8 mouse cellular contexts compared by ENCODE assay signal in genomic region chr16:8638131-8638530, GRCm38 (mm10). TPM values are rescaled to one million over a fixed set of nuclear protein-coding genes. Genes with fewer than 3 reads are reported as not detected.
DNase-seq lines count a peak whose midpoint lies in the region; ATAC-seq and TF ChIP-seq lines count a peak whose summit lies in the region.

No protein-coding gene starts in this region.

- ATAC-seq in heart, embryonic 11.5 days (replicated peaks; ENCODE audit: insufficient number of reproducible peaks, low FRiP score, low TSS enrichment): no peak
- ATAC-seq in forebrain, embryonic 13.5 days: no peak
- ATAC-seq in liver, embryonic 14.5 days (ENCODE audit: insufficient read depth): no peak

- H3K9ac ChIP-seq in heart, embryonic 11.5 days (ENCODE audit: low read depth, low read length): peak overlapping the region; percentile 93
- H3K9ac ChIP-seq in CH12.LX (ENCODE audit: insufficient read depth, low read depth): peak overlapping the region; percentile 93
- H3K9ac ChIP-seq in forebrain, embryonic 13.5 days: peak overlapping the region; percentile 84
- peak overlapping the region; percentile 73 for H3K9ac ChIP-seq in liver, embryonic 14.5 days (replicated peaks)

- dilution Hi-C loops in CH12.LX (cut with MboI; ENCODE audit: extremely low pct_ligation_motif_present, extremely low pct_unique_long_range_greater_than_20kb, low sequenced_read_pairs): no loop called here

- DNase-seq in heart, adult 9 months (ENCODE audit: low spot score in 2 of 2): no peak
- peak; percentile 27 for DNase-seq in CH12.LX (ENCODE audit: extremely low read depth)
- DNase-seq in liver, embryonic 14.5 days (ENCODE audit: low read depth in 3 of 3, low spot score in 3 of 3): no peak
- no peak for DNase-seq in ovary, postnatal 10 days (ENCODE audit: low spot score)
- DNase-seq in gastrocnemius, postnatal 10 days: no peak
- no peak for DNase-seq in urinary bladder, adult 2 months (ENCODE audit: low spot score)

- TF ChIP-seq CTCF in CH12.LX (conservative IDR thresholded peaks at IDR 0.05 in 1 of 2, IDR thresholded peaks at IDR 0.05 in 1 of 2; ENCODE audit: low read depth in 2 of 2, low read length in 2 of 2): no peak
- no peak for TF ChIP-seq CTCF in liver, embryonic 14.5 days (IDR thresholded peaks at IDR 0.05; ENCODE audit: low read depth)

- H3K27me3 ChIP-seq in heart, embryonic 11.5 days (ENCODE audit: control insufficient read depth, insufficient read depth, low read length): no peaks in the 10 kb centered on the region
- no peaks in the 10 kb centered on the region for H3K27me3 ChIP-seq in CH12.LX (replicated peaks)
- H3K27me3 ChIP-seq in forebrain, embryonic 13.5 days: no peaks in the 10 kb centered on the region
- no peaks in the 10 kb centered on the region for H3K27me3 ChIP-seq in liver, embryonic 14.5 days (ENCODE audit: control insufficient read depth, insufficient read depth, low read length)

- TF ChIP-seq EP300 in CH12.LX (IDR thresholded peaks at IDR 0.05; ENCODE audit: low read length): no peak
- no peak for TF ChIP-seq EP300 in liver, embryonic 14.5 days (IDR thresholded peaks at IDR 0.05; ENCODE audit: low read depth)

- H3K4me3 ChIP-seq in heart, embryonic 11.5 days (ENCODE audit: low read depth, low read length): peak overlapping the region; percentile 80
- H3K4me3 ChIP-seq in CH12.LX (replicated peaks in 1 of 3; ENCODE audit: low read depth in 2 of 3, low read length in 2 of 3, poor library complexity in 1 of 3): peak overlapping the region; percentile 76 to 85 (median 83)
- H3K4me3 ChIP-seq in forebrain, embryonic 13.5 days: peak overlapping the region; percentile 62
- H3K4me3 ChIP-seq in liver, embryonic 14.5 days (ENCODE audit: insufficient read depth in 1 of 2, low read depth in 2 of 2, low read length in 2 of 2): peak overlapping the region; percentile 78 to 94

- peaks cover 55% of the 10 kb centered on the region for H3K79me2 ChIP-seq in CH12.LX (replicated peaks; ENCODE audit: control insufficient read depth, extremely low read depth, insufficient read depth, poor library complexity, severe bottlenecking)

- H3K4me2 ChIP-seq in heart, embryonic 11.5 days: peak overlapping the region; percentile 81
- peak overlapping the region; percentile 39 for H3K4me2 ChIP-seq in CH12.LX (ENCODE audit: insufficient read depth, low read depth, poor library complexity, severe bottlenecking)
- H3K4me2 ChIP-seq in forebrain, embryonic 13.5 days: peak overlapping the region; percentile 94
- peak overlapping the region; percentile 91 for H3K4me2 ChIP-seq in liver, embryonic 14.5 days (ENCODE audit: low read depth)

- no peak for TF ChIP-seq RAD21 in CH12.LX (IDR thresholded peaks at IDR 0.05; ENCODE audit: low read depth, low read length)

- H3K27ac ChIP-seq in heart, embryonic 11.5 days (ENCODE audit: low read depth, low read length): peak overlapping the region; percentile 86
- peak overlapping the region; percentile 81 for H3K27ac ChIP-seq in CH12.LX (ENCODE audit: insufficient read depth, low read depth)
- H3K27ac ChIP-seq in forebrain, embryonic 13.5 days: no peak overlapping the region; the same call in 1 of the 2 replicates
- peak overlapping the region; percentile 79 for H3K27ac ChIP-seq in liver, embryonic 14.5 days

- peaks cover 18% of the 10 kb centered on the region for H3K4me1 ChIP-seq in heart, embryonic 11.5 days (ENCODE audit: control insufficient read depth, insufficient read depth, low read length)
- H3K4me1 ChIP-seq in CH12.LX (ENCODE audit: control insufficient read depth in 1 of 2, insufficient read depth in 2 of 2): peaks cover 10 to 43% of the 10 kb centered on the region in 2 experiments
- peaks cover 28% of the 10 kb centered on the region for H3K4me1 ChIP-seq in forebrain, embryonic 13.5 days
- H3K4me1 ChIP-seq in liver, embryonic 14.5 days (replicated peaks; ENCODE audit: control insufficient read depth in 2 of 2, insufficient read depth in 2 of 2, low read length in 1 of 2): peaks cover 19 to 23% of the 10 kb centered on the region in 2 experiments

- H3K9me3 ChIP-seq in heart, embryonic 11.5 days (replicated peaks; ENCODE audit: control insufficient read depth, low read length): no peaks in the 10 kb centered on the region
- H3K9me3 ChIP-seq in CH12.LX (replicated peaks; ENCODE audit: low read length): no peaks in the 10 kb centered on the region
- no peaks in the 10 kb centered on the region for H3K9me3 ChIP-seq in forebrain, embryonic 13.5 days (replicated peaks)
- H3K9me3 ChIP-seq in liver, embryonic 14.5 days (ENCODE audit: control insufficient read depth, low read length): no peaks in the 10 kb centered on the region

- H3K36me3 ChIP-seq in heart, embryonic 11.5 days (ENCODE audit: control insufficient read depth, insufficient read depth, low read length): peaks cover 9% of the 10 kb centered on the region
- peaks cover 32 to 69% of the 10 kb centered on the region in 2 experiments for H3K36me3 ChIP-seq in CH12.LX (replicated peaks in 1 of 2; ENCODE audit: control insufficient read depth in 1 of 2, insufficient read depth in 1 of 2, low read length in 1 of 2)
- H3K36me3 ChIP-seq in forebrain, embryonic 13.5 days (ENCODE audit: poor library complexity, severe bottlenecking): peaks cover 31% of the 10 kb centered on the region
- H3K36me3 ChIP-seq in liver, embryonic 14.5 days (replicated peaks; ENCODE audit: control insufficient read depth, insufficient read depth, low read depth): peaks cover 19% of the 10 kb centered on the region

- in situ Hi-C loops in CH12.LX (cut with MboI; ENCODE audit: low pct_ligation_motif_present, low pct_unique_long_range_greater_than_20kb, low sequenced_read_pairs): no loop called here

- no peak for TF ChIP-seq POLR2A in CH12.LX (IDR thresholded peaks at IDR 0.05; ENCODE audit: low read depth, low read length)

- WGBS in heart, embryonic 11.5 days (ENCODE audit: insufficient replicate concordance): 46% methylated on average over 7 of the region's 7 CpGs
- WGBS in forebrain, embryonic 13.5 days: 47% methylated on average over 7 of the region's 7 CpGs
- 10% methylated on average over 7 of the region's 7 CpGs for WGBS in liver, embryonic 14.5 days (ENCODE audit: insufficient replicate concordance)

TF ChIP-seq in CH12.LX, 34 proteins besides CTCF, POLR2A, EP300 and RAD21:
- TF ChIP-seq MAZ (IDR thresholded peaks at IDR 0.05; ENCODE audit: low read depth, low read length): no peak
- TF ChIP-seq MYC (IDR thresholded peaks at IDR 0.05; ENCODE audit: low read depth, low read length): no peak
- no peak for TF ChIP-seq TBP (conservative IDR thresholded peaks at IDR 0.05; ENCODE audit: low read depth, low read length)
- no peak for TF ChIP-seq CHD1 (IDR thresholded peaks at IDR 0.05; ENCODE audit: low read depth, low read length)
- TF ChIP-seq ZC3H11A (IDR thresholded peaks at IDR 0.05; ENCODE audit: low read depth, low read length): no peak
- TF ChIP-seq MAFK (IDR thresholded peaks at IDR 0.05; ENCODE audit: insufficient replicate concordance, low read length): no peak
- TF ChIP-seq NRF1 (IDR thresholded peaks at IDR 0.05; ENCODE audit: low read depth, low read length): no peak
- TF ChIP-seq CHD2 (IDR thresholded peaks at IDR 0.05; ENCODE audit: low read length): 0 out of 2 replicates have a peak, but pooled peaks have one; percentile 3

RNA-seq across cellular contexts. Expression of gene Tmem186, which starts 0.6 kb away (rescaled TPM):
- 10.5 and 16.3 TPM in 2 replicates for polyA plus RNA-seq in heart, embryonic 11.5 days (2014; fragmentation: Nextera tagmentation; extraction: Ambion mirVana)
- total RNA-seq in CH12.LX (2012; rRNA removed) (22.2 and 25.6 TPM in 2 replicates), CH12.LX (2014; rRNA removed) (21.5 and 21.9 TPM in 2 replicates)
- 18.1 and 19.7 TPM in 2 replicates for polyA plus RNA-seq in CH12.LX (2012; ENCODE audit: insufficient read length, low read depth)
- polyA plus RNA-seq in forebrain, embryonic 13.5 days (2015; fragmentation: Nextera tagmentation; extraction: Ambion mirVana): 22.9 and 26.9 TPM in 2 replicates
- polyA plus RNA-seq in liver, embryonic 14.5 days (2012; rRNA removed): 6.2 and 7.9 TPM in 2 replicates
- 6.3 and 6.5 TPM in 2 replicates for polyA plus RNA-seq in liver, embryonic 14.5 days (2014; fragmentation: Nextera tagmentation; extraction: Ambion mirVana)
- 1 to 10 TPM; 8.6 to 9.2 TPM for total RNA-seq in gastrocnemius, postnatal 10 days (2021)
- polyA plus RNA-seq in urinary bladder, adult 2 months (2012; rRNA removed): 12.3 and 13.7 TPM in 2 replicates

RNA-seq across cellular contexts. Expression of gene Pmm2, which starts 0.7 kb away (rescaled TPM):
- polyA plus RNA-seq in heart, embryonic 11.5 days (2014; fragmentation: Nextera tagmentation; extraction: Ambion mirVana): 38.5 and 40.3 TPM in 2 replicates
- total RNA-seq in CH12.LX (2012; rRNA removed) (33.1 and 44.7 TPM in 2 replicates), CH12.LX (2014; rRNA removed) (40.6 and 42.1 TPM in 2 replicates)
- polyA plus RNA-seq in CH12.LX (2012; ENCODE audit: insufficient read length, low read depth): 69.4 and 71.2 TPM in 2 replicates
- 50.8 and 55.3 TPM in 2 replicates for polyA plus RNA-seq in forebrain, embryonic 13.5 days (2015; fragmentation: Nextera tagmentation; extraction: Ambion mirVana)
- polyA plus RNA-seq in liver, embryonic 14.5 days (2012; rRNA removed): 22.1 and 23.0 TPM in 2 replicates
- 25.4 and 25.5 TPM in 2 replicates for polyA plus RNA-seq in liver, embryonic 14.5 days (2014; fragmentation: Nextera tagmentation; extraction: Ambion mirVana)
- 10 to 100 TPM; 29.1 to 30.7 TPM for total RNA-seq in gastrocnemius, postnatal 10 days (2021)
- polyA plus RNA-seq in urinary bladder, adult 2 months (2012; rRNA removed): 51.1 and 52.1 TPM in 2 replicates

RNA-seq across cellular contexts. Expression of gene Carhsp1, which starts 33.8 kb away (rescaled TPM):
- 39.1 and 42.4 TPM in 2 replicates for polyA plus RNA-seq in heart, embryonic 11.5 days (2014; fragmentation: Nextera tagmentation; extraction: Ambion mirVana)
- total RNA-seq in CH12.LX (2012; rRNA removed): 26.0 and 28.4 TPM in 2 replicates
- 27.8 and 29.7 TPM in 2 replicates for total RNA-seq in CH12.LX (2014; rRNA removed)
- polyA plus RNA-seq in CH12.LX (2012; ENCODE audit: insufficient read length, low read depth): 24.4 and 26.2 TPM in 2 replicates
- 190 and 211 TPM in 2 replicates for polyA plus RNA-seq in forebrain, embryonic 13.5 days (2015; fragmentation: Nextera tagmentation; extraction: Ambion mirVana)
- polyA plus RNA-seq in liver, embryonic 14.5 days (2012; rRNA removed): 31.2 and 38.7 TPM in 2 replicates
- polyA plus RNA-seq in liver, embryonic 14.5 days (2014; fragmentation: Nextera tagmentation; extraction: Ambion mirVana): 30.8 and 31.3 TPM in 2 replicates
- total RNA-seq in gastrocnemius, postnatal 10 days (2021): 10 to 100 TPM; 22.3 to 25.9 TPM
- 43.5 and 49.9 TPM in 2 replicates for polyA plus RNA-seq in urinary bladder, adult 2 months (2012; rRNA removed)

RNA-seq across cellular contexts. Expression of gene Gm5767, which starts 42.4 kb away (rescaled TPM):
- not detected in 2 replicates for polyA plus RNA-seq in heart, embryonic 11.5 days (2014; fragmentation: Nextera tagmentation; extraction: Ambion mirVana)
- total RNA-seq in CH12.LX (2012; rRNA removed) (not detected in 2 replicates), CH12.LX (2014; rRNA removed) (not detected in 2 replicates)
- not detected in 2 replicates for polyA plus RNA-seq in CH12.LX (2012; ENCODE audit: insufficient read length, low read depth)
- polyA plus RNA-seq in forebrain, embryonic 13.5 days (2015; fragmentation: Nextera tagmentation; extraction: Ambion mirVana): not detected in 2 replicates
- 0.07 TPM in 1 of 2 replicates, not detected in the other for polyA plus RNA-seq in liver, embryonic 14.5 days (2012; rRNA removed)
- polyA plus RNA-seq in liver, embryonic 14.5 days (2014; fragmentation: Nextera tagmentation; extraction: Ambion mirVana): not detected in 2 replicates
- not detected for total RNA-seq in gastrocnemius, postnatal 10 days (2021)
- not detected in 2 replicates for polyA plus RNA-seq in urinary bladder, adult 2 months (2012; rRNA removed)

Comparison
In these comparisons a context has a peak if more than half of its experiments do, and no peak if none do; other contexts are left out.
1. H3K4me2 ChIP-seq: peak in every context shown above with its lines; median percentile 94 in forebrain, embryonic 13.5 days; 91 in liver, embryonic 14.5 days; 81 in heart, embryonic 11.5 days; 39 in CH12.LX.